Mouse (Mus musculus): ENCODE measurements around the gene Fam192a.

DNA sequence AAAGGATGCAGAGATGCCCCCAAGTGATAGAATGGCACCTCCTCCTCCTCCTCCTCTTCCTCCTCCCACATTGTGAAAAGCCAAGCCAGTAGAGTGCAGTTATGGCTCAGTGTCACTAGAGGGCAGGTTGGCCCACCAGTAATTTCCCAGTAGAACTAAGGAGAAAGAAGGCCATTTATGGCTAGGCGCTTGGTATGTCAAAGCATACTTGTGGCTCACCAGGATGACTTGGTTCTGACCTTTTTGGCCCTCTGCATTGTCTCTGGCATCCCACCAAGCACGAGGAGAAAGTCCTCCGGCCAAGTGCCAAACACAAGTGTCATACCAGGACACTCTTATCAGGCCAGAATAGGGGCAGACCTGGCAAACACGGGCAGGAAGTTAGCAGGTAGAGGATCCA, 73.6 kb downstream of the Fam192a start:
- no peak for TF ChIP-seq MAX (IDR thresholded peaks at IDR 0.05; ENCODE audit: low read depth)
- no peak for TF ChIP-seq POLR2A (IDR thresholded peaks at IDR 0.05; ENCODE audit: insufficient read length, low read depth)
- peak in 1 of 3 experiments; percentile 12 for TF ChIP-seq MYOG (IDR thresholded peaks at IDR 0.05; ENCODE audit: control insufficient read depth in 1 of 3, insufficient read depth in 1 of 3, insufficient read length in 2 of 3, low read depth in 2 of 3)
- no peak for TF ChIP-seq USF1 (IDR thresholded peaks at IDR 0.05; ENCODE audit: low read depth)
- TF ChIP-seq MYOD1 (IDR thresholded peaks at IDR 0.05; ENCODE audit: control insufficient read depth in 1 of 3, insufficient read length in 2 of 3, low read depth in 2 of 3) = no peak
- TF ChIP-seq REST (IDR thresholded peaks at IDR 0.05; ENCODE audit: insufficient read depth, insufficient read length) = no peak
- TF ChIP-seq E2F4 (IDR thresholded peaks at IDR 0.05; ENCODE audit: insufficient read depth) = no peak
- no peak for TF ChIP-seq TCF12 (IDR thresholded peaks at IDR 0.05; ENCODE audit: insufficient read depth, poor library complexity, severe bottlenecking)
- TF ChIP-seq SRF (IDR thresholded peaks at IDR 0.05; ENCODE audit: control insufficient read depth, insufficient read length, low read depth) = peak; percentile 90
